Mouse (Mus musculus) heart, postnatal 0 days (tissue): ENCODE measurements at regions not wholly inside any gene's neighbourhood (a gene's known extent, or its start where the extent isn't known, plus 50 kb on each side); places are given as distances from the start of the nearest gene placed in this dataset.

ENCODE experiments used
- CTCF ChIP-seq: IDR thresholded peaks from 2 replicates; pipeline ENCODE4 v1.5.1; 2016; ENCODE audit warnings: antibody characterized with exemption, control low read depth, low read depth
- EP300 ChIP-seq: IDR thresholded peaks from 2 replicates; pipeline ENCODE4 v1.6.1; 2016; ENCODE audit warnings: antibody characterized with exemption, low read depth

DNA sequence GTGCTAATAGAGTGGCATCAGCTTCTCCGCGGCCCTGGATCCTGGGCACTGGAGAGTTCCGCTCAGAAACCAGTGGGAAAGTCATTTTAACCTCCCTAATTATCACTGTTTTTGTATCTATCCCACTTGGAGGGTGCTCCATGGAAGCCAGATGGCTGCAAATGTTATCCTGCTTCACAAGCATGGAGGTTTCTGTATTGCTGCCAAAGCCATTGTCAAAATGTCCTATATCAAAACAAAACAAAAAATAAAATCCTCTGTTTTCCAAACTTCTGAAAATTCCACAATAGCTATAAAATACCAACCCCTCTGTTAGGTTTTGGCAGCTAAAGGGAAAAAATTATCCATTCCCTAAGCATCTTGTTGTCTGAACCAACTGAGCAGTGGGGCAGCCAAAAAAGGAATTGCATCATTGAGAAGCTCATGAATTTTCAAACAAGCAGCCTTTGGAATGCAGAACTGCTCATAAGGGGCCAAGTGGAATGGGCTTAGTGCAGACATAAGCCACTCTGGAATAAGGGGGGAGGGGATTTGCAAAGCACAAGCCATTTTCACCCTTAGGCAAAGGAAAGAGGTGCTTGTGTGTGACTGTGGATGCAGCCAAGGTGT lies 213.8 kb upstream of the Cwc22 start:
- TF ChIP-seq CTCF = no peak
- TF ChIP-seq EP300 = no peak
